Mouse (Mus musculus): ENCODE measurements around the gene Sh3bp1.

The Sh3bp1 gene

DNA sequence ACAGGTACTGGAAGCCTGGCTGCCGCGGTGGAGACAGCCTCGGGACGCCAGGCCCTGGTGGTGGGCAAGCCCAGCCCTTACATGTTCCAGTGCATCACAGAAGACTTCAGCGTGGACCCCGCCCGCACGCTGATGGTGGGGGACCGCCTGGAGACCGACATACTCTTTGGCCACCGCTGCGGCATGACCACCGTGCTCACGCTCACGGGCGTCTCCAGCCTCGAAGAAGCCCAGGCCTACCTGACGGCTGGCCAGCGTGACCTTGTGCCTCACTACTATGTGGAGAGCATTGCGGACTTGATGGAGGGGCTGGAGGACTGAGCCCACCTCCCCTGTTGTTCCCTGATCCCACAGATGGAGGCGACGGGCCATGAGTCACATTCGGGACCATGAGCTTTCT lies 18.6 kb downstream of the Sh3bp1 start:
- DNase-seq, result no peak

GRCm38 (mm10) chr15:78919914-78920313 lies 20.3 kb downstream of the Sh3bp1 start:
- no peak for DNase-seq

GRCm38 (mm10) chr15:78922700-78923099 lies 23.1 kb downstream of the Sh3bp1 start:
- DNase-seq, result no peak

- DNase-seq, result no peak
Measured at GRCm38 (mm10) chr15:78923585-78923984, 24.0 kb downstream of the Sh3bp1 start.

- no peak for DNase-seq
Measured at GRCm38 (mm10) chr15:78925129-78925528, 25.6 kb downstream of the Sh3bp1 start.

DNA sequence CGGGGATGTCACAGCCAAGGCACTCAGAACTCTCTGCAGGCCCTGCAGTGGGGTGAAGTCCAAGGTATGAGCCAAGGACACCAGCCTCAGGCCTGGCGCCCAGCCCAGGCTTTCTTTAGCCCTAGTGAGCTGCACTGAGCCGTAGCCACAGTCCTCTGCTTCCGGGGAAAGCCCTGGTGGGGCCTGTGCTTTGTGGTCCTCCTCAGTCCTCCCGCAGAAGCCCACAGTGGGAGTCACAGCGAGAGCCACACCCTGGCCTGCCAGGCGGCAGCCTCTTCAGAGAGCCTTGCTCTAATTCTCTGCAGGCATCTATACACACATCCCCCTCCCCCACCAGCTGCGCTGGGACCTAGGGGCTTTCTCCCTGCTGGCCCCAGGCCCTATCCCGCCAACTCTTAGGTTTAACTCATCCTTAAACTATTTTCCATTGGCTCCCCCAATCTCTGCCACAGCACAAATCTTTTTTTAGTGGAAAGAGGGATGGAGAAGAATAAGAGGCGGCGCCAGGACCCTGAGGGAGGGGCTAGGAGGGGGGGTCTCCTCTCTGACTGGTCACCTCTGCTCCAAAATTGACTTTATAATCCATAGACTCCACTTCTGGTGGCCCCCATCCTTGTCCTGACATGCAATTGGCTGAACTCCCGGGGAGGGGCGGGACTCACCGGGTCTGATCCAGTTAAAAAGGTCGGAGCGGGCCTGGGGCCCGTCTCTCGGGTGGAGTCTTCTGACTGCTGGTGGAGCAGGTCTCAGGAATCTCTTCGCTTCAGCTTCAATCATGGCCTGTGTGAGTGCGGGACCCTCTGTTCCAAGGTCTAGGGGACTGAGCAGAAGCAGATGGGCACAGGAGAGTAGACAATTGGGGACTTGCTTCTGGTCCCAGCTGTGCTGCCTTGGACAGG lies 26.7 kb downstream of the Sh3bp1 start, which contains the start of gene Lgals1:
Gene Lgals1, plus strand, starts transcription at position 705 of the 899 bp plus-strand sequence.
- DNase-seq, result peak; percentile 46

- DNase-seq, result no peak
Measured at GRCm38 (mm10) chr15:78927021-78927787, 27.6 kb downstream of the Sh3bp1 start.

DNA sequence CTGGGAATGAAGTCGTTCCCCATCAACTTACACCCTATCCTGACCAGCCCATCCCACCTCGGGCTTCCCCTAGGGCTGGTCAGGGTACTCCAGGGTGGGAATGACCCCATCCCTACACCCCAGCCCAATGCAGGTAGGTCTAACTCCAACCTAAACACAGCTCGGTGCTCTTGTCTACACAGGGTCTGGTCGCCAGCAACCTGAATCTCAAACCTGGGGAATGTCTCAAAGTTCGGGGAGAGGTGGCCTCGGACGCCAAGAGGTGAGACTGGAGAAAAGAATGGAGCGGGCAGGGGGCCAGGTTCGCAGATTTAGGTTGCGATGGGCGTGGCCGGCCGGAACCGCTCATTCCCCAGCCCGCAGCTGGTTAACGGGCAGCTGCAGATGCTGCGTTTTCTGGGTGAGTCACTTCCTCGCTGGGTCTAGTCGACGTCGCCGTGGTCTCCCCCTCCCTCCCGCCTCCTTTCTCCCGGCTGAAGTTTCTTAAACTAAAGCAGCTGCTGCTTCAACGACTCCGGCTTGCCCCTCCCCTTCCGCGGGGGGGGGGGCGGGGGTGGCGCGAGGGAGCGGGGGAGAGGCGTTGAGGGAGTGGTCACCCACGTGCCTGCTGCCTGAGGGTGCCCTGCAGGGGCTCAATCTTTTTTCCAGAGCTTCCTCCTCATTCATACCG lies 28.4 kb downstream of the Sh3bp1 start:
- peak; percentile 69 for DNase-seq

- DNase-seq, result no peak
Measured at GRCm38 (mm10) chr15:78928539-78928938, 29.0 kb downstream of the Sh3bp1 start.

- DNase-seq, result no peak
Measured at GRCm38 (mm10) chr15:78930192-78930706, 30.7 kb downstream of the Sh3bp1 start.

GRCm38 (mm10) chr15:78930801-78931426 lies 31.3 kb downstream of the Sh3bp1 start:
- DNase-seq, result no peak

- no peak for DNase-seq
Measured at GRCm38 (mm10) chr15:78931577-78931976, 32.0 kb downstream of the Sh3bp1 start.

- peak; percentile 88 for DNase-seq
Measured at GRCm38 (mm10) chr15:78934784-78935320, 35.3 kb downstream of the Sh3bp1 start, which contains the start of gene Nol12. Gene Nol12, plus strand, starts transcription at chr15:78934933.

- no peak for DNase-seq
Measured at GRCm38 (mm10) chr15:78936403-78936802, 36.8 kb downstream of the Sh3bp1 start.

- DNase-seq, result no peak
Measured at GRCm38 (mm10) chr15:78937311-78937710, 37.7 kb downstream of the Sh3bp1 start.

DNA sequence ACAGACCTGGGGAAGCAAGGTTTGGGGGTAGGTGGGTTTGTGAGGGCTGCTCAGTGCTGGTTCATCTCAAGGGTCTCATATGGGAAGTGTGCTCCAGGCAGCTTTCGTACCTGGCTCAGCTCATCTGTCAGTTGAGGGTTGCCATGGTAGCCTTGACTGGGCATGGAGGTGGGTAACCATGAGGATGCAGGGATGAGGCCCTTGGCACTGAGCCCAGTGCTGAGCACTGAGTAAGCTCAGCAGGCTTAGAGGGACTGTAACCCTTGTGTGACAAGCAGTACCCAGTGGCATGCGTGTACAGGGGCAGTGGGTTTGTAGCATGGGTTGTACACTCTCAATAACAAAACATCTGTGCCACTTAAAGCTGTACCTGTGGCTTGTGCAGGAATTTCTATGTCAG lies 38.4 kb downstream of the Sh3bp1 start:
- no peak for DNase-seq

DNA sequence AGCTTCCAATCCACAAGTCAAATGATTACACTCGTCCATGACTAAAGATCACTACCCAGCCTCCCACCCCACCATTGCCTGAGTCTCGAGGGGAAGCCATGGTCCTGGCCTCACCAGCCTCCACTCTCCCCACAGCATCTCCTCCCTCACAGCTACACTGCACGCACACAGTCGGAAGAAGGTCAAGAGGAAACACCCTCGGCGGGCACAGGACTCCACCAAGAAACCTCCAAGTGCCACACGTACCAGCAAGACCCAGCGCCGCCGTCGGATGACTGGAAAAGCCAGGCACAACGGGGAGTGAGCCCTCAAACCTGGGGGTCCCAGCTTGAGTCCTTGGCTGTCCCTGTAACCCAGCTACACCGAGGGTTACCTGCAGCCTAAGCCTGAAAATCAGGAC lies 40.8 kb downstream of the Sh3bp1 start:
- DNase-seq, result no peak

DNA sequence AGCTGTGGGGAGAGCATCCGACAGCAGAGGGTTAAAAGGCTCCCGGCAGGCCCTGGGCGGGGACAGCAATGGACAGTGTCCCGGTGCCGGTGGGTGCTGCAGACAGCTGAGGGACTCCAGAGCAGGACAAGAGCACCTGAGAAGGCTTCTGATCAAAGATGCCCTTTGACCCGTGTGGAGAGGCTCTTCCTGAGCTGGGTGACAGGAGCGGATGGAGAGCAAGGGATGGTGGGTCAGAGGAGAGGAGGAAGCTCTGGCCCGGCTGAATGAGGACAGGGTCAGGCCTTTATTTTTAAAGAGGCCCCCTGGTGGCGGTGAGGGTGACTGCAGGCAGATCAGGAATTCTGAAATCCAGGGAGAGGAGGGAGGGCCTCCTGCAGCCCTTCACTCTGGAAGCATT lies 43.1 kb downstream of the Sh3bp1 start:
- peak; percentile 77 for DNase-seq

DNA sequence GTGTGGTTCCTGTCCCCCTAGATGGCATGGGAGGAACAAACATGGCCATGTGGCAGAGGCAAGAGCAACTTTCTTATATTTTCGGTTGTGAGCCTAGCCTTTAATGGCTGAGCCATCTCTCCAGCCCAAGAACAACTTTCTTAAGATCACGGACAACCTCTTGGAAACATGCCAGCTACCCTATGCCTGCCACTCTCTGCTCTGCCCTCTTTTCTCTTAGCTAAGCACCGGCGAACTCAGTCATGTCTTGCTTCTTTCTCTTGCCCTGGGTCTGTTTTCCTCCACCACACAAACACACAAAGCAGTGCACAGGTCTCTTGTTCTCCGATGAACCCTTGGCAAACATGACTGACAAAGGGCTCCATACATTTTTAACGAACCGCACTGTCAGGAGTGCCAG lies 46.7 kb downstream of the Sh3bp1 start:
- no peak for DNase-seq

DNA sequence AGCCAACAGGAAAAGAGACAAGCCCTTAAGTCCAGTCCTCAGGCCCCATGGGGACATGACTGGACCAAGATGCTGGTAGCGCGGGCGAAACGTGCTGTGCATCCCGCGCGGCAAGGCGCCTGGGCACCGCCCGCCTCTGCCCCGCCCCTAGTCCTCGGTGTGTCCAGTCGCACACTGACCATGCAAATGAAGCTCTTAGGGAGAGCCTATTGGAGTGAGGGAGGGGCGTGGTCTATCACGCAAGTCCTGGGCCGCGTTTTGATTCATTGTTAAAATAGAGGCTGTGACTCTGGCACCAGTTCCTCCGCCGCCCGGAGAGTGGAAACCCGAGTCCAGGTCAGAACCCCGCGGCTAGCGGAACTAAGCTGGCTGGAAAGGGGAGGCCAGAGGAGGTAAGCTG lies 48.1 kb downstream of the Sh3bp1 start, which contains the start of gene Triobp:
Gene Triobp, plus strand, starts transcription at position 68 of the 400 bp plus-strand sequence.
- peak; percentile 86 for DNase-seq

GRCm38 (mm10) chr15:78948152-78948725 lies 48.7 kb downstream of the Sh3bp1 start:
- no peak for DNase-seq

DNA sequence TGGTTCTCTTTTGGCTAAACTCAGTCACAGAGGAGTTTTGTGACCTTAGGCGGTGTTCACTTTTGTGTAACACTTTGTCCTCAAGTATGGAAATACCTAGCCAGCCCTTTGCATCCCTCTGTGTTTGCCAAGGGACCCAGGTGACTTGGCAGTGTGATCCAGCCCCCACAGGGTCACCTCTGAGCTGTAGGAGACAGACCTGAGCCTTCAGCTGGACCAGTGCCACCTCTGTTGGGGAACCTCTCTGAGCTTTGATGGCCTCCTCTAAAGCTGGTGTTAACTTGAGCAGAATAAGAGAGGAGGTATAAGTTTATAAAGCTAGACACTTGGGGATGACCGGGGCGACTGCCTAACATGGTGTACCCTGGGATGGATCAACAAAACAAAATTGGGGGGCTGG lies 49.3 kb downstream of the Sh3bp1 start:
- DNase-seq, result no peak
